Mouse (Mus musculus) MEL (cell line): ENCODE data around the gene Cox5a.

Experiments used
- CHD1 ChIP-seq: IDR thresholded peaks from 2 replicates; pipeline ENCODE4 v1.6.1; 2012; ENCODE audit warnings: low read depth, mild to moderate bottlenecking, inconsistent platforms, low read length, improper control_type of control experiment
- CTCF ChIP-seq, 3 experiments: IDR thresholded peaks in 2 of 3; conservative IDR thresholded peaks in 1 of 3; 2 replicates each; pipeline ENCODE4 v1.5.1; 2011 to 2012; ENCODE audit warnings: low read length in 3 of 3, low read depth in 2 of 3, mild to moderate bottlenecking in 2 of 3, improper control_type of control experiment in 1 of 3, inconsistent platforms in 1 of 3, mixed read lengths in 1 of 3, moderate library complexity in 1 of 3; ENCODE audit not compliant: control insufficient read depth in 1 of 3, insufficient read depth in 1 of 3, poor library complexity in 1 of 3, severe bottlenecking in 1 of 3
- GATA1 ChIP-seq: IDR thresholded peaks from 2 replicates; pipeline ENCODE4 v1.6.1; 2011; ENCODE audit warnings: low read depth, low read length, improper control_type of control experiment
- HCFC1 ChIP-seq: IDR thresholded peaks from 2 replicates; pipeline ENCODE4 v1.6.1; 2012; ENCODE audit warnings: low read depth, mild to moderate bottlenecking, inconsistent platforms, low read length, improper control_type of control experiment, moderate library complexity
- POLR2A ChIP-seq, 2 experiments: IDR thresholded peaks; 2 replicates each; pipeline ENCODE4 v1.6.1; 2011 to 2012; ENCODE audit warnings: low read length in 2 of 2, mild to moderate bottlenecking in 2 of 2, control low read depth in 1 of 2, improper control_type of control experiment in 1 of 2, low read depth in 1 of 2, moderate library complexity in 1 of 2; ENCODE audit not compliant: control insufficient read depth in 1 of 2, insufficient read depth in 1 of 2, poor library complexity in 1 of 2
- ZNF384 ChIP-seq: IDR thresholded peaks from 2 replicates; pipeline ENCODE4 v1.6.1; 2012; ENCODE audit warnings: low read depth, mild to moderate bottlenecking, inconsistent platforms, low read length, improper control_type of control experiment

DNA sequence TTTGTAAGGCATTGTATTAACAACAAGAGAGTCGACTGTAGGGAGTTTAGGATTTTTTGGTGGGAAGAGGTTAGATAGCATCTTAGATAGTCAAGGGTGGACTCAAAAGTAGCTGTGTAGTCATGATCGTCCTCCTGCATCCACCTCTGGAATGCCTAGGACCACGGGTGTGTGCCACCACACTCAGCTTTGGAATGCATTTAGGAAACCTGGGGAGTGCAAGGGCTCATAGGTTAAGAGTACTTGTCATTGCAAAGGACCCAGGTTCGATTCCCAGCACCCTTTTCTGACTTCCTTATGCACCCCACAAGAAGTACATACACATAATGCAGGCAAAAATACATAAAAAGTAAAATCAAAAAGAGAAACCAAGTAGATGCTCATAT is 1.8 kb downstream of the Cox5a start:
- TF ChIP-seq CTCF (IDR thresholded peaks at IDR 0.05 in 2 of 3, conservative IDR thresholded peaks at IDR 0.05 in 1 of 3; ENCODE audit: control insufficient read depth in 1 of 3, insufficient read depth in 1 of 3, low read depth in 2 of 3, low read length in 3 of 3, poor library complexity in 1 of 3, severe bottlenecking in 1 of 3) (no peak), POLR2A (IDR thresholded peaks at IDR 0.05; ENCODE audit: control insufficient read depth in 1 of 2, insufficient read depth in 1 of 2, low read depth in 1 of 2, low read length in 2 of 2, poor library complexity in 1 of 2) (no peak), ZNF384 (no peak), CHD1 (no peak), GATA1 (0 out of 2 replicates have a peak, but pooled peaks have one; percentile 16), HCFC1 (no peak)
